Mouse (Mus musculus) stomach, embryonic 16.5 days (tissue): ENCODE data around the gene Idh2. TPM values are rescaled to one million over a fixed set of nuclear protein-coding genes. Genes with fewer than 3 reads are reported as not detected.
A peak's percentile ranks its signal among the peaks of the same experiment; 100 is the strongest.
"Not testable (repeated sequence)": the region's sequence is repeated elsewhere in the genome, so short reads cannot be mapped to it uniquely, and the experiment has no call there.

Experiments
- ATAC-seq: fragments of 200-750 bp; cut with Nextera tagmentation; 2 replicates; pipeline ENCODE4 v1.8.0; 2017; ENCODE audit warnings: moderate number of reproducible peaks, moderate TSS enrichment; ENCODE audit not compliant: insufficient read depth, low FRiP score
- H3K27ac ChIP-seq: fragments of 300-500 bp; sonication (generic); 2 replicates; pipeline ENCODE4 v1.5.1; 2014; ENCODE audit warnings: low read length
- H3K27me3 ChIP-seq: fragments of 300-500 bp; sonication (generic); 2 replicates; pipeline ENCODE4 v1.6.1; 2014; ENCODE audit warnings: low read length, control low read depth, mixed read lengths; ENCODE audit not compliant: control insufficient read depth, insufficient read depth
- H3K36me3 ChIP-seq: fragments of 300-500 bp; sonication (generic); 2 replicates; pipeline ENCODE4 v1.6.1; 2014; ENCODE audit warnings: low read length; ENCODE audit not compliant: control insufficient read depth, insufficient read depth
- H3K4me1 ChIP-seq: fragments of 300-500 bp; sonication (generic); 2 replicates; pipeline ENCODE4 v1.6.1; 2014; ENCODE audit warnings: low read length, control low read depth, mixed read lengths; ENCODE audit not compliant: control insufficient read depth, insufficient read depth
- H3K4me2 ChIP-seq: fragments of 300-500 bp; sonication (generic); 2 replicates; pipeline ENCODE4 v1.6.1; 2014; ENCODE audit warnings: low read depth, low read length, mixed read lengths
- H3K4me3 ChIP-seq: fragments of 300-500 bp; sonication (generic); replicated peaks from 2 replicates; pipeline ENCODE4 v1.5.1; 2014; ENCODE audit warnings: mild to moderate bottlenecking, low read length
- H3K9ac ChIP-seq: fragments of 300-500 bp; sonication (generic); 2 replicates; pipeline ENCODE4 v1.6.1; 2014; ENCODE audit warnings: low read length
- H3K9me3 ChIP-seq: fragments of 300-500 bp; sonication (generic); replicated peaks from 2 replicates; pipeline ENCODE4 v1.6.1; 2016; ENCODE audit warnings: low read length, control low read depth; ENCODE audit not compliant: control insufficient read depth
- WGBS: fragments of 180-500 bp; shearing (Covaris S2); extraction: QIAGEN DNeasy Blood & Tissue Kit; methylation state at CpG from one replicate; pipeline ENCODE4 v1.1.7; 2014; 5-methylcytosine and 5-hydroxymethylcytosine counted together
- polyA plus RNA-seq: library from polyadenylated mRNA; unstranded; fragments of >200 nt; fragmentation: Nextera tagmentation; extraction: Ambion mirVana; gene quantifications from 2 replicates; pipeline ENCODE4 v1.2.1, GENCODE M21; 2015

The Idh2 gene
- polyA plus RNA-seq, 1 experiment from 2014 or later: 606 TPM

- Histone ChIP-seq H3K4me2 (no peak overlapping the region), H3K4me1 (peaks cover 16% of the 10 kb centered on the region), H3K27me3 (no peaks in the 10 kb centered on the region), H3K27ac (no peak overlapping the region), H3K9me3 (no peaks in the 10 kb centered on the region), H3K4me3 (no peak overlapping the region), H3K36me3 (no peaks in the 10 kb centered on the region), H3K9ac (no peak overlapping the region)
- WGBS: 61% methylated on average over 8 of the region's 8 CpGs
- no peak for ATAC-seq
Measured at GRCm38 (mm10) chr7:80146077-80146476, 30.9 kb upstream of the Idh2 start.

- 85% methylated on average over 7 of the region's 7 CpGs for WGBS
- Histone ChIP-seq H3K4me1 (peaks cover 18% of the 10 kb centered on the region), H3K9me3 (no peaks in the 10 kb centered on the region), H3K4me2 (no peak overlapping the region), H3K27ac (no peak overlapping the region), H3K4me3 (no peak overlapping the region), H3K27me3 (no peaks in the 10 kb centered on the region), H3K9ac (no peak overlapping the region), H3K36me3 (no peaks in the 10 kb centered on the region)
- ATAC-seq: no peak
Measured at GRCm38 (mm10) chr7:80144695-80145094, 29.5 kb upstream of the Idh2 start.

DNA sequence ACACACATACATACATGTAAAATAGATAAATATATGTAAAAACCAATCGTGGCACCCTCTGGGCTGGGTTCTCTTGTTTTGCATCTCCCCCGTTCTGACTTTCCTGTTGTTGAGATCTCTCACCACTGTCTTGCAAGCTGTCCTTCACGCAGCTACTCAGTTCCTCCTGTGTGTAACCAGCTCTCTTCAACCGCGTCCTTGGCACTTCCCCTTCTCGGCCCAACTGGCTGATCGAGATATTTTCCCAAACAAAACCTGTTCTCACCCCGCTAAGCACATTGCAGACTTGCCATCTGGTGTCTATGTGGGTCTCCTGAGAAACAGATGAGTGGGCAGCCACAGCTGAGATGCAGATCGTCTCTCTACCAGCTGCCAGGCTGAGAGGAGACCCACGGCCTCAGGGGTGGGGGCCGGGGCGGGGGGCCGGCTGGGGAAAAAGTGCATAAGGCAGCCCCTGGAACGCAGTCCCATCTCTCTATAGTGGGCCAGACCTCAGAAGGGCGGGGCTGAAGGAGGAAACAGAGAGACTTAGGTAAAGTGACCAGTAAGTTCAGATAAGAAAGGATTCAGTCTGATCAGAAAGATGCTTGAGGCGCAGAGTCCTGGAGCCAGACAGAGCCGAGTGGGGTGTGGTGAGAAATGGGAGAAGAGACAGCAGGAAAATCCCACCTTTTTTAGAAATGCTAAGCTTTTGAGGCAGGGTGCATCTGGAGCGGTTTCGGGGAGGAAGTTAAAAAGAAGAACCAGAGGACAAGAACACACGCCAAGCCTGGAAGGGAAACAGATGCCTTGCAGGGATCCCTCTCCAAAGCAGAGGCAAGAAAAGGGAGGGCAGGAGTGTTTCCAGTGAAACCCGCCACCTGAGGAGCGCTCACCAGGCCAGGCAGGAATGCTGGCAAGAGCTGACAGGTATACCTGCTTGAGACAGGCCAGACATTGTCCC is 28.4 kb upstream of the Idh2 start:
- 29% methylated on average over 22 of the region's 22 CpGs for WGBS
- no peaks in the 10 kb centered on the region for H3K36me3 ChIP-seq
- no peak overlapping the region for H3K4me3 ChIP-seq
- no peak; the same call in 1 of the 2 replicates for ATAC-seq
- peak overlapping the region; percentile 85 for H3K27ac ChIP-seq
- H3K27me3 ChIP-seq: no peaks in the 10 kb centered on the region
- peak overlapping the region; percentile 37 for H3K4me2 ChIP-seq
- no peaks in the 10 kb centered on the region for H3K9me3 ChIP-seq
- H3K4me1 ChIP-seq: peaks cover 13% of the 10 kb centered on the region
- peak overlapping the region; percentile 46 for H3K9ac ChIP-seq

DNA sequence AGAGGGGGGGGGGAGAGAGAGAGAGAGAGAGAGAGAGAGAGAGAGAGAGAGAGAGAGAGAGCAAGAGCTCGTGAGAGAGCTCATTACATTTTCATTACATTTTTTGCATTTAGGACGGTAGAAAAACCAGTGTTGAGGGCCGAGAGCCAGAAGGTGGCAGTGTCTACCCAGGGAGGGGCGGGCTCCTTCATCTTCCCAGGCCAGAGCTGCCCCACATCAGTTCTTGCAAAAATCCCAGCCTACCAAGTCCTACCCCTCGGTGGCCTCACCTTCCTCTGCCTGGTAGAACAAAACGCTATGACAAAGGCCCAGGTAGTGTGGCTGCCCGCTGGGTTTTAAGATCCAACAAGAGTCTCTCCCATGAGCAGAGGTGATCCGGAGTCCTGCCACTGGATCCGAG is 25.6 kb upstream of the Idh2 start:
- peaks cover 13% of the 10 kb centered on the region for H3K4me1 ChIP-seq
- no peaks in the 10 kb centered on the region for H3K36me3 ChIP-seq
- 15% methylated on average over 9 of the region's 9 CpGs for WGBS
- H3K4me2 ChIP-seq: 0 out of 2 replicates have a peak overlapping the region, but pooled peaks have one; percentile 13
- peaks cover 4% of the 10 kb centered on the region for H3K9me3 ChIP-seq
- no peak overlapping the region for H3K4me3 ChIP-seq
- H3K27me3 ChIP-seq: no peaks in the 10 kb centered on the region
- peak overlapping the region; percentile 56; the same call in 1 of the 2 replicates for H3K9ac ChIP-seq
- H3K27ac ChIP-seq: no peak overlapping the region
- ATAC-seq: peak; percentile 83

- WGBS: 87% methylated on average over 1 of the region's 1 CpGs
- Histone ChIP-seq H3K4me1 (peaks cover 18% of the 10 kb centered on the region), H3K9ac (no peak overlapping the region), H3K36me3 (no peaks in the 10 kb centered on the region), H3K27ac (no peak overlapping the region), H3K27me3 (no peaks in the 10 kb centered on the region), H3K4me3 (no peak overlapping the region), H3K9me3 (peaks cover 4% of the 10 kb centered on the region), H3K4me2 (no peak overlapping the region)
- no peak for ATAC-seq
Measured at GRCm38 (mm10) chr7:80138375-80138774, 23.2 kb upstream of the Idh2 start.

- H3K9ac ChIP-seq: 0 out of 2 replicates have a peak overlapping the region, but pooled peaks have one; percentile 10
- peaks cover 12% of the 10 kb centered on the region for H3K4me1 ChIP-seq
- H3K9me3 ChIP-seq: peaks cover 4% of the 10 kb centered on the region
- H3K27me3 ChIP-seq: no peaks in the 10 kb centered on the region
- H3K4me3 ChIP-seq: no peak overlapping the region
- H3K4me2 ChIP-seq: no peak overlapping the region
- no peak for ATAC-seq
- WGBS: 79% methylated on average over 1 of the region's 1 CpGs
- H3K36me3 ChIP-seq: no peaks in the 10 kb centered on the region
- peak overlapping the region; percentile 72; the same call in 1 of the 2 replicates for H3K27ac ChIP-seq
Measured at GRCm38 (mm10) chr7:80135173-80135532, 20.0 kb upstream of the Idh2 start.

GRCm38 (mm10) chr7:80134454-80135172 is 19.4 kb upstream of the Idh2 start:
- peak; percentile 59 for ATAC-seq
- Histone ChIP-seq H3K4me3 (no peak overlapping the region), H3K4me2 (no peak overlapping the region)

GRCm38 (mm10) chr7:80132541-80132940 is 17.3 kb upstream of the Idh2 start:
- Histone ChIP-seq H3K36me3 (no peaks in the 10 kb centered on the region), H3K9me3 (peaks cover 4% of the 10 kb centered on the region), H3K4me1 (peaks cover 16% of the 10 kb centered on the region), H3K27me3 (no peaks in the 10 kb centered on the region), H3K4me3 (no peak overlapping the region), H3K27ac (no peak overlapping the region), H3K4me2 (no peak overlapping the region), H3K9ac (no peak overlapping the region)
- no peak for ATAC-seq
- 55% methylated on average over 9 of the region's 9 CpGs for WGBS

More at GRCm38 (mm10) chr7:80134454-80135172, 19.4 kb upstream of the Idh2 start:
- H3K4me1 ChIP-seq: peaks cover 12% of the 10 kb centered on the region
- H3K9me3 ChIP-seq: peaks cover 4% of the 10 kb centered on the region
- 28% methylated on average over 8 of the region's 8 CpGs for WGBS
- H3K36me3 ChIP-seq: no peaks in the 10 kb centered on the region
- H3K9ac ChIP-seq: 0 out of 2 replicates have a peak overlapping the region, but pooled peaks have one; percentile 10
- H3K27me3 ChIP-seq: no peaks in the 10 kb centered on the region
- H3K27ac ChIP-seq: peak overlapping the region; percentile 72

DNA sequence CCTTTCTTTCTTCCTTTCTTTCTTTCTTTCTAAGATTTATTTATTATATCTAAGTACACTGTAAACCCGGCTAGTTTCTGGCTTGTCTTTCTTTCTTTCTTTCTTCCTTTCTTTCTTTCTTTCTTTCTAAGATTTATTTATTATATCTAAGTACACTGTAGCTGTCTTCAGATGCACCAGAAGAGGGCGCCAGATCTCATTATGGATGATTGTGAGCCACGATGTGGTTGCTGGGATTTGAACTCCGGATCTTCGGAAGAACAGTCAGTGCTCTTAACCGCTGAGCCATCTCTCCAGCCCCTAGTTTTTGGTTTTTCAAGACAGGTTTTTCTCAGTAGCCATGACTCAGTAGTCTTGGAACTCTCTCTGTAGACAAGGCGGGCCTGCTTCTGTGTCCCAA is 16.1 kb upstream of the Idh2 start:
- not testable (repeated sequence) for H3K27ac ChIP-seq, H3K4me3 ChIP-seq, H3K4me2 ChIP-seq, H3K9me3 ChIP-seq, H3K36me3 ChIP-seq, ATAC-seq, H3K27me3 ChIP-seq, H3K9ac ChIP-seq
- H3K4me1 ChIP-seq: peaks cover 16% of the 10 kb centered on the region
- 74% methylated on average over 7 of the region's 7 CpGs for WGBS
